Mouse (Mus musculus): Measurements from ENCODE around the gene Ino80b. TPM values are rescaled to one million over a fixed set of nuclear protein-coding genes. Genes with fewer than 3 reads are reported as not detected.
A peak's percentile ranks its signal among the peaks of the same experiment; 100 is the strongest.

The Ino80b gene
- polyA plus RNA-seq, 1 experiment from 2014 or later, result 19.4 TPM

DNA sequence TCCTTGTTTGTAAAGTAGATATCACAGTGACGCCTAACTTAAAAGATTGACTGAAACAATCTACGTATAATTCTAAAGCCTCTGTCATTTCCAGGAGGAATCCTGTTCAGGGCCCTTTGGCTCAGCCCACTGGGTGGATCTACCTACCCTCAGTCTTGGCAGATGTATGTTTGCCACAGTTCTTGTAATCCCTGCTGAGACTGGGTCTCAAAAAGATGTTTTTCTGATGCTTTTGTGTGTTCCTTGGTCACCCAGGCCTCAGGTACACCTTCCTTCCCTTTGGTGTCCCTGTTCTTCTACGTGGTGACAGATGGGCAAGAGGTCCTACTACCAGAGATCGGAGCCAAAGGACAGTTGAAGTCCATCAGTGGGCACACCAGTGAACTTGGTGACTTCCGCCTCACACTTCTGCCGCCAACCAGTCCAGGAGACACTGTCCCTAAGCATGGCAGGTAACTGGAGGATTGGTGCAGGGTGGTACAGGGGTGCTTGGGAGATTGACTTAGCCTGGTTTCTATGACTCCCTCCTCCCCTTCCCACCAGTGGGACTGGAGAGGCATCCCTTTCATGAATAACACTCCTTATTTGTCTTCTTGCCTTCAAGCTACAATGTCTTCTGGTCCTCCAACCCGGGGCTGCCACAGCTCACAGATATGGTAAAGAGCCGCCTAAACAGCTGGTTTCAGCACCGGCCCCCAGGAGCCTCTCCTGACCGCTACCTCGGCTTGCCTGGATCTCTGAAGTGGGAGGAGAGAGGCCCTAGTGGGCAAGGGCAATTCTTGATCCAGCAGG, 8.7 kb downstream of the Ino80b start:
- Histone ChIP-seq H3K9me3 (ENCODE audit: control insufficient read depth, low read length) (no peaks in the 10 kb centered on the region), H3K27ac (ENCODE audit: low read depth, low read length) (no peak overlapping the region), H3K4me1 (ENCODE audit: control insufficient read depth, insufficient read depth, low read length) (peaks cover 23% of the 10 kb centered on the region), H3K9ac (ENCODE audit: low read length) (peak overlapping the region; percentile 86), H3K4me2 (peak overlapping the region; percentile 77), H3K4me3 (ENCODE audit: low read depth, low read length) (peak overlapping the region; percentile 77), H3K27me3 (ENCODE audit: control insufficient read depth, insufficient read depth, low read length) (no peaks in the 10 kb centered on the region), H3K36me3 (ENCODE audit: control insufficient read depth, insufficient read depth, low read length) (no peaks in the 10 kb centered on the region; the same call in 1 of the 2 replicates)
- no peak for ATAC-seq (ENCODE audit: low FRiP score)
- 81% methylated on average over 11 of the region's 11 CpGs for WGBS
- no peak for DNase-seq (ENCODE audit: low spot score, missing footprints)

DNA sequence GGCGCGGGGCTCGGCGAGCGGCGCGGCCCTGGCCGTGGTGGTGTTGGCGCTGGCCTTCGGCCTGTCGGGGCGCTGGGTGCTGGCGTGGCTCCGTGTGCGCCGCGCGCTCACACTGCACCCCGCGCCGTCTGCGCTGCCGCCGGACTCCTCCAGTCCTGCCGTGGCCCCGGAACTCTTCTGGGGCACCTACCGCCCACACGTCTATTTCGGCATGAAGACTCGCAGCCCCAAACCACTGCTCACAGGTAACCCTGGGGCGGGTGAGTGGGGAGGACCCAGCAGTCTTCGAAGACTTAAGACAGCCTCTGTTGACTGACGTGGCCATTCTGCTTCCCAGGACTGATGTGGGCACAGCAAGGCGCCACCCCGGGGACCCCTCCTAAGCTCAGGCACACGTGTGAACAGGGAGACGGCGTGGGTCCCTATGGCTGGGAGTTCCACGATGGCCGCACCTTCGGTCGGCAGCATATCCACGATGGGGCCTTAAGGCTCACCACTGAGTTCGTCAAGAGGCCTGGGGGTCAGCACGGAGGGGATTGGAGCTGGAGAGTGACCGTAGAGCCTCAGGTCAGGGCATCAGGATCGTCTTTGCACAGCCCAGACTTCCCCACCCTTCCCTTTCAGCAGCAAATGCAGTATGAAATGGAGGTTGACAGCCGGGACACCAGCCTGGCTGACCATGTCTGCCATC, 9.4 kb downstream of the Ino80b start:
- Histone ChIP-seq H3K27ac (ENCODE audit: low read depth, low read length) (peak overlapping the region; percentile 63), H3K4me3 (ENCODE audit: low read depth, low read length) (peak overlapping the region; percentile 77), H3K4me2 (peak overlapping the region; percentile 77), H3K36me3 (ENCODE audit: control insufficient read depth, insufficient read depth, low read length) (no peaks in the 10 kb centered on the region; the same call in 1 of the 2 replicates), H3K27me3 (ENCODE audit: control insufficient read depth, insufficient read depth, low read length) (no peaks in the 10 kb centered on the region), H3K9ac (ENCODE audit: low read length) (peak overlapping the region; percentile 86), H3K4me1 (ENCODE audit: control insufficient read depth, insufficient read depth, low read length) (peaks cover 23% of the 10 kb centered on the region), H3K9me3 (ENCODE audit: control insufficient read depth, low read length) (no peaks in the 10 kb centered on the region)
- ATAC-seq (ENCODE audit: low FRiP score) (no peak; the same call in 1 of the 2 replicates), DNase-seq (ENCODE audit: low spot score, missing footprints) (peak; percentile 91)
- WGBS, result 2% methylated on average over 45 of the region's 48 CpGs

DNA sequence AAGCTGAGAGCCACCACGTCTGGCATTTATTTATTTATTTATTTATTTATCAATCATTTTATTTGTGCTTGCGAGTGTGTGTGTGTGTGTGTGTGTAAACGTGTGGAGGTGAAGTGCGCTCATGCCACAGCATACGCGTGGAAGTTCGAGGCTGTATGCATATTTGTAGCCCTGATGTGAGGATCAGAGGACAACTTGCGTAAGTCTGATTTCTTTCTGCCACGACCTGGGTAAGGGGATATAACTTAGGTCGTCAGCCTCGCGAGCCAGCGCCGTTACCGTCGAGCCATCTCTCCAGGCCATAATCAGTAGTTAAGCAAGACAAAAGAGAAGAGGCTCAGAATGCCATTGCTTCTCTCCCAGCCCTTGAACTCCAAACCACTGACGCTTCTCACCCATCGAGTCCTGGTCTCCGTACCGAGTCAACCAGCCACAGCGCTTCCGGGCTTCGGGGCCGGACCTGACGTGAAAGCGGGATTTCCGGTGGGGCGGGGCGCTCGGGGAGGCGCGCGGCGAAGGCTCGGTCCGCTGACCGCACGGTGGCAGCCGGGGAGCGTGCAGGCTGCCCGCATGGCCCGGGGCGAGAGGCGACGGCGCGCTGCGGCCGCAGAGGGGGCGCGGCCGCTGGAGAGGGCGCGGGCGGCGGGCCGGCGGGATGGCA, 10.1 kb downstream of the Ino80b start, which contains the start of gene Mogs:
Gene Mogs (plus strand): TSS at position 486 of the 661 bp plus-strand sequence.
- no peaks in the 10 kb centered on the region; the same call in 1 of the 2 replicates for H3K36me3 ChIP-seq (ENCODE audit: control insufficient read depth, insufficient read depth, low read length)
- no peaks in the 10 kb centered on the region for H3K9me3 ChIP-seq (ENCODE audit: control insufficient read depth, low read length)
- ATAC-seq (ENCODE audit: low FRiP score) (peak; percentile 91), DNase-seq (ENCODE audit: low spot score, missing footprints) (peak; percentile 98)
- H3K27ac ChIP-seq (ENCODE audit: low read depth, low read length), result peak within 1 kb of the TSS; percentile 63
- no peaks in the 10 kb centered on the region for H3K27me3 ChIP-seq (ENCODE audit: control insufficient read depth, insufficient read depth, low read length)
- under 1% methylated on average over 51 of the region's 58 CpGs for WGBS
- H3K9ac ChIP-seq (ENCODE audit: low read length), result peak within 1 kb of the TSS; percentile 86
- H3K4me2 ChIP-seq, result peak within 1 kb of the TSS; percentile 77
- peak within 1 kb of the TSS; percentile 77 for H3K4me3 ChIP-seq (ENCODE audit: low read depth, low read length)
- peaks cover 20% of the 10 kb centered on the region for H3K4me1 ChIP-seq (ENCODE audit: control insufficient read depth, insufficient read depth, low read length)

DNA sequence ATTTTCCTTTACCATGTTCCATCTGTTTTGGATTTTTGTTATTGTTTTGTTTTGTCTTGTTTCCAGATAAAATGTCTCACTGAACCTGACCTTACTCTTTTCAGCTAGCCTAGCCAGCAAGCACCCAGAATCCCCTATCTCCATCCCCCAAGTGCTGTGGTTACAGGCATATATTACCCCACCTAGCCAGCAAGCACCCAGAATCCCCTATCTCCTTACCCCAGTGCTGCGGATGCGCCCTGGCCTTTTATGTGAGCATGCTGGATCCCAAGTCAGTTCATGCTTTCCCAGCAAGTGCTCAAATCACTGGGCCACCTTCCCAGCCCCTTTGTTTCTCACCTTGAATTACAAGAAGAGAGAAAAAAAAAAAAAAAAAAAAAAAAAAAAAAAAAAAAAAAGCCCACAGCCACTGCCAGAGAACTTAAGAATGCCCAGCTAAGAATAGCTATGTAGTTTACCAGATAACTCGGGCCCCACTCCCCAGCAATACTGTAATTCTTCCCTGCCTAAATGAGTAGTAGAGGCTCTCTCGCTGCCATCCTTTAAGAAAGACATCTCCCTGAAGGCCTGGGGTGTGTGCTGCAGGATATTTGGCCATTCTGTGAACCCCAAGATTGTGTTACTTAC, 13.6 kb downstream of the Ino80b start:
- whole genome bisulfite sequencing, result 88% methylated on average over 4 of the region's 4 CpGs
- Histone ChIP-seq H3K27me3 (ENCODE audit: control insufficient read depth, insufficient read depth, low read length) (no peaks in the 10 kb centered on the region), H3K27ac (ENCODE audit: low read depth, low read length) (no peak overlapping the region), H3K9ac (ENCODE audit: low read length) (no peak overlapping the region), H3K9me3 (ENCODE audit: control insufficient read depth, low read length) (no peaks in the 10 kb centered on the region), H3K36me3 (ENCODE audit: control insufficient read depth, insufficient read depth, low read length) (no peaks in the 10 kb centered on the region), H3K4me1 (ENCODE audit: control insufficient read depth, insufficient read depth, low read length) (peaks cover 25% of the 10 kb centered on the region), H3K4me2 (no peak overlapping the region), H3K4me3 (ENCODE audit: low read depth, low read length) (no peak overlapping the region)
- DNase-seq (ENCODE audit: low spot score, missing footprints), result no peak
- ATAC-seq (ENCODE audit: low FRiP score), result no peak

DNA sequence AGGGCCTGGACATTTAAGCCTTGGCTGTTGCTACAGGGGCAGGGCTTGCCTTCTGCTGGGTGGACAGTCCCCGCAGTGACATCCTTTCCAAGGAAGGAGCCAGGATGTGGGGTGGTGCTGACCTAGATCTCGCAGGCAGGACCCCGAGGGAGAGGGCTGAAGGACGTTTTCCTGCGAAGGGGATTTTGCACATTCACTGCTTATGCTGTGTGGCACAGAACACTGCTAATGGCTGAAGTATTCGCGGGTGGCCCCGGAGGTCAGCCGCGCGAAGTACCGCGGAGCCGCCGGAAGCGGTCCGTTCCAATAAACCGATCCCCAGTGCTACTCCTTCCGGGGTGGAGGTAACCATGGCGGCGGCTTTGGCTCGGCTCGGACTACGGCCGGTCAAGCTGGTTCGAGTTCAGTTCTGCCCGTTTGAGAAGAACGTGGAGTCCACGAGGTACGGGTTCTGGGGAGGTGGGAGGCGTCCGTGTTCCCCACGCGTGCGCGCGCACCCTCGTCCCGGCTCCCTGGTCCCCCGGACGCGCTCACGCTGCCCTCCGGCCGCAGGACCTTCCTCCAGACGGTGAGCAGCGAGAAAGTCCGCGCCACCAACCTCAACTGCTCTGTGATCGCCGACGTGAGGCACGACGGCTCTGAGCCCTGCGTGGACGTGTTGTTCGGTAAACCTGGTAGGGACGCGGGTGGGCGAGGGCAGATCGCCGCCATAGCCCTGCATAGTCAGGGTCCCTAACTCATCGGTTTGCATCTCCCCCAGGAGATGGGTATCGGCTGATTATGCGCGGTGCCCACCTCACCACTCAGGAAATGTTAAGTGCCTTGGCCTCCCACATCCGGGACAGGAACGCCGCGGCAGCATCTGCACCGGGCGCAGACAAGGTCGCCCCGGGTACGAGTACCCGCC, 16.2 kb downstream of the Ino80b start, which contains the start of gene Mrpl53:
Gene Mrpl53 (plus strand): TSS at position 279 of the 907 bp plus-strand sequence.
- no peaks in the 10 kb centered on the region for H3K9me3 ChIP-seq (ENCODE audit: control insufficient read depth, low read length)
- no peaks in the 10 kb centered on the region for H3K36me3 ChIP-seq (ENCODE audit: control insufficient read depth, insufficient read depth, low read length)
- peak; percentile 98 for DNase-seq (ENCODE audit: low spot score, missing footprints)
- peak within 1 kb of the TSS; percentile 91 for H3K4me2 ChIP-seq
- peak within 1 kb of the TSS; percentile 65 for H3K27ac ChIP-seq (ENCODE audit: low read depth, low read length)
- WGBS, result 1% methylated on average over 74 of the region's 76 CpGs
- peak; percentile 91 for ATAC-seq (ENCODE audit: low FRiP score)
- H3K4me1 ChIP-seq (ENCODE audit: control insufficient read depth, insufficient read depth, low read length), result peaks cover 14% of the 10 kb centered on the region
- no peaks in the 10 kb centered on the region for H3K27me3 ChIP-seq (ENCODE audit: control insufficient read depth, insufficient read depth, low read length)
- H3K4me3 ChIP-seq (ENCODE audit: low read depth, low read length), result peak within 1 kb of the TSS; percentile 94
- H3K9ac ChIP-seq (ENCODE audit: low read length), result peak within 1 kb of the TSS; percentile 93

DNA sequence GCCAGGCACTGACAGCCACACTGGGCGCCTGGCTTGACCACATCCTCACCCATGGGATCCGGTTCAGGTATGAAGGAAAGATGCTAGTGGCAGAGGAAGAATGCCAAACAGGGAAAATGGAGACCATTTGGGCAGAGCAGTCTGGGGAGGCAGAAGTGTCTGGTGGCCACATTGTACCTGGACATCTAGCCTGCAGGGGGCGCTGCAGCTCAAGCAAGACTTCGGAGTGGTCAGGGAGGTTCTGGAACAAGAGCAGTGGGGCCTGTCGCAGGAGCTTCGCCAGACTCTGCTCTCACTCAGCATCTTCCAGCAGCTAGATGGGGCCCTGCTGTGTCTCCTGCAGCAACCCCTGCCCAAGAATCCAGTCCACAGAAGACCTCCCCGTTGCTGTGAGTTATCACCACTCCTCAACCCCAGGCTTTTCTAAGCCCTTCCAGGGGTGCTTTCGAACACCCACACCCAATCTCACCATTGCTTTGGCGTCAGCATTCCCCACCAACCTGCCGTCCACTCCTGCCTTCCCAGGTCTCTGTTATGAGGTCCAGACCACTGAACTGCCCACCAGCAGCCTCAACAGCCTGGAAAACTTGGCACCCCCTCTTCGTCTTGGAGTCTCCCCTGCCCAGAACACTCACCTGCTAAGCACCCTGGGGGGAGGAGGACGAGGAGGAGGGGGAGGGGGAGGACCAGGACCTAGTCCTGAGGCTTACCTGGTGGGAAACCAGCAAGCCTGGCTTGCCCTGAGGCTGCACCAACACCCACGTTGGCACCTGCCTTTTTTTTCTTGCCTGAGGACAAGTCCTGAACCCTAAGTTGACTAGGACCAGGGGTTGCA, 17.4 kb downstream of the Ino80b start:
- peaks cover 7% of the 10 kb centered on the region; the same call in 1 of the 2 replicates for H3K27me3 ChIP-seq (ENCODE audit: control insufficient read depth, insufficient read depth, low read length)
- peak overlapping the region; percentile 93 for H3K9ac ChIP-seq (ENCODE audit: low read length)
- peak; percentile 94 for DNase-seq (ENCODE audit: low spot score, missing footprints)
- 42% methylated on average over 12 of the region's 13 CpGs for WGBS
- no peaks in the 10 kb centered on the region for H3K9me3 ChIP-seq (ENCODE audit: control insufficient read depth, low read length)
- H3K36me3 ChIP-seq (ENCODE audit: control insufficient read depth, insufficient read depth, low read length), result no peaks in the 10 kb centered on the region
- peak overlapping the region; percentile 94 for H3K4me3 ChIP-seq (ENCODE audit: low read depth, low read length)
- peak; percentile 51 for ATAC-seq (ENCODE audit: low FRiP score)
- peak overlapping the region; percentile 91 for H3K4me2 ChIP-seq
- H3K27ac ChIP-seq (ENCODE audit: low read depth, low read length), result no peak overlapping the region
- peaks cover 19% of the 10 kb centered on the region for H3K4me1 ChIP-seq (ENCODE audit: control insufficient read depth, insufficient read depth, low read length)

DNA sequence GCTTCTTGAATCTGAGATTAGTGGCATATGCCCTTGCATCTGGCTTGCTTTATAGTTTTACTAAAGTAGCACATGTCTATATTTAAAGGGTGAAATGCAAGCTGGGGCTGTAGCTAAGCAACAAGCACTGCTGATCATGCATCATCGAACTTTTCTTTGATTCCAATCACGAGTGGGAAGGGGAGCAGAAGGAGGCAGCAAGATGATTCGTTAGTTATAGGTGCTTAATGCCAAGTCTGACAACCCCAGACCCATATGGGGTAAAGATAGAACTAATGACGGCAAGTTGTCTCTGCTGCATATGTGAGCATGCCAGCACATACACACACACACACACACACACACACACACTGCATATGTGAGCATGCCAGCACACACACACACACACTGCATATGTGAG, 21.1 kb downstream of the Ino80b start:
- 78% methylated on average over 4 of the region's 4 CpGs for WGBS
- Histone ChIP-seq H3K9me3 (ENCODE audit: control insufficient read depth, low read length) (no peaks in the 10 kb centered on the region), H3K27me3 (ENCODE audit: control insufficient read depth, insufficient read depth, low read length) (peaks cover 9% of the 10 kb centered on the region; the same call in 1 of the 2 replicates), H3K27ac (ENCODE audit: low read depth, low read length) (no peak overlapping the region), H3K4me3 (ENCODE audit: low read depth, low read length) (no peak overlapping the region), H3K4me2 (no peak overlapping the region), H3K9ac (ENCODE audit: low read length) (no peak overlapping the region), H3K4me1 (ENCODE audit: control insufficient read depth, insufficient read depth, low read length) (peaks cover 21% of the 10 kb centered on the region), H3K36me3 (ENCODE audit: control insufficient read depth, insufficient read depth, low read length) (no peaks in the 10 kb centered on the region)
- ATAC-seq (ENCODE audit: low FRiP score) (no peak), DNase-seq (ENCODE audit: low spot score, missing footprints) (no peak)

Measured in midbrain, embryonic 11.5 days (tissue).